Mouse (Mus musculus): ENCODE results near the gene Swi5.

Swi5 gene

GRCm38 (mm10) chr2:32287923-32288367, at the start of gene Swi5:
Gene Swi5, minus strand, starts transcription at chr2:32288075.
- DNase-seq (ENCODE audit: low spot score): peak; percentile 97

GRCm38 (mm10) chr2:32335888-32336287, 48.0 kb upstream of the Swi5 start:
- no peak for DNase-seq (ENCODE audit: low spot score)

GRCm38 (mm10) chr2:32332159-32332558, 44.3 kb upstream of the Swi5 start:
- DNase-seq (ENCODE audit: low spot score): no peak

DNA sequence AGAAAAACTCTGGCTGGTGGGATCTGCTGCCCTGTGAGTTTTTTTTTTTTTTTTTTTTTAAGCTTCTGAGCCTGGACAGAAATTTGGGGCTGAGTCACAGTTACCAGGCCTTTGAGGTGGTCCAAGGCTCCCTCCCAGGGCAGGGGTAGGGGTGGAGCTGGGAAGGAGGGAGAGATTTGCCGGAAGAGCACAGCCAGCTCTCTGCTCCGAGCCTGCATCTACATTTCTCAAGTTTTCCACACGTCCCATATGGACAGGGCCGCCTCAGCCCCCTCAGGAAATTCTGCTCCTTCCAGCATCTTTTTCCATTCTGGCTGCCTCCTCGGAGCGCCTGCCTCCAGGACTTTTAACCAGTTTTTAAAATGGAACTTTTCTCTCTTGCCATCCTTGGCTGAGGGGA, 41.7 kb upstream of the Swi5 start:
- no peak for DNase-seq (ENCODE audit: low spot score)

DNA sequence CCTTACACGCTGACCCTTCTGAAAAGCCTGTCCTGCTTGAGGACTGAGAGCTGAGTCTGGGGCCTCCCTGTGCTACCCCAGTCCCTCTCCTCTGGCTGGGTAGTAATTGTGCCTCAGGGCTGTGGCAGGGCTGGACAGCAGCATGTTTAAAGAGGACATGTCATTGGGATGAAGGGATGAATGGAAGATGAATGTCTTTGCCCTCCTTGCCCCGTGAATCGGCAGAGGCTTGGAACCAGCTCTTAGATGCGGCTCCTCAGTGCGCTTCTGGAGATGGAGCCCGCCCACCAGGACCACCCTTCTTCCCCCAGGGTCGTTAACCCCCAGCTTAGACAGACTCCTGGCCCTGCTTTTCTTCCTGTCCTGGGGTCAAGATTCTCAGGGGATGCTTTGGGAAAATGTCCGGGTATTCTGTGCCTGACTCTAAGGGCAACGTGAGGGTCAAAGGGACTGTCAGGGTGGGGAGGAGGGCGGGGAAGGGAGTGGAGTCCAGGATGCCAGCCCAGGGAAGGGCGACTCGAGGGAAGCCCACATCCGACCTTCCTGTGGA, 41.1 kb upstream of the Swi5 start:
- DNase-seq (ENCODE audit: low spot score): no peak

DNA sequence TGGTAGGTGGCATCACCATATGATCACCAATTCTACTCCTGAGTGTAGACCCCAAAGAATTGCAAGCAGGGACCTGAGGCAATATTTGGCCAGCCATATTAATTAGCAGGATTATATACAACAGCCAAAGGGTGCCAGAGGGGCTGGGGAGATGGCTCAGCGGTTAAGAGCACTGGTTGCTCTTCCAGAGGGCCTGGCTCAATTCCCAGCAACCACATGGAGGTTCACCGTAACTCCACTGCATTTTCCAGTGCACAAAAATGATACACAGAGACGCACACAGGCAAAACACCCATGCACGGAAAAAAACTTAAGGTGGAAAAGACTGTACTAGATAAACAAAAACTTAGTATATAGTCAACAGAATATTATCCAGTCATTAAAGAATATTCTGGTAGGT, 39.3 kb upstream of the Swi5 start:
- DNase-seq (ENCODE audit: low spot score): no peak

DNA sequence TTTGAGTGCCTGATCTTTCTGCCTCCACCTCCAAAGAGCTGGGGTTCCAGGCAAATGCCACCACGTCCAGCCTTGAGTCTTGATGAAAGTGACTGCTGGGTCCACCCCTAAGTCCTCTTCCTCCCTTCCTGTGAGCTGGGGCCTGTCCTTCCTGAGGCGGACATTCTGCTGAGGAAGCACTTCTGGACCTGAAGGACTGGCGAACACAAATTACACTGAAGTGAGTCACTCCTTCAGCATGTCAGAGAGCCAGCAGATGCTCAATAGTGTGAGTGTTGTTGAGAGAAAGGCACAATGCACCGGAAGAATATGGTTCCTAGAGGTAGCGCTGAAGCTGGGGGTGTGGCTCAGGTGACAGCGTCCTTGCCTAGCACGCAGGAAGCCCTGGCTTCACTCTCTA, 37.5 kb upstream of the Swi5 start:
- no peak for DNase-seq (ENCODE audit: low spot score)

DNA sequence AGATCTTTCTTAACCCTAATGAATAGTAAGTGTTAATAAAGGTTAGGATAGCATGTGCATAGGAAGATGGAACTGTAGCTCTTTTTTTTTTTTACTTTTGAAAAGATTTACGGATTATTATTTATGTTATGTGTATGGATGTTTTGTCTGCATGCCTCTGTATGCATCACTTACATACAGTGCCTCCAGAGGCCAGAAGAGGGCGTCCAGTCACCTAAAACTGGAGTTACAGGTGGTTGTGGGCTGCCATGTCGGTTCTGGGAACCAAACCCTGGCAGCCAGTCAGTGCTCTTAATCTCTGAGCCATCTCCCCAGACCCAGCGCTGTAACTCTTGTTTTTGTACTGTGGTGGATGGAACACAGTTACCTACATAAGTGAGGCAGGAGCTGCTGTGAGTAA, 36.4 kb upstream of the Swi5 start:
- no peak for DNase-seq (ENCODE audit: low spot score)

DNA sequence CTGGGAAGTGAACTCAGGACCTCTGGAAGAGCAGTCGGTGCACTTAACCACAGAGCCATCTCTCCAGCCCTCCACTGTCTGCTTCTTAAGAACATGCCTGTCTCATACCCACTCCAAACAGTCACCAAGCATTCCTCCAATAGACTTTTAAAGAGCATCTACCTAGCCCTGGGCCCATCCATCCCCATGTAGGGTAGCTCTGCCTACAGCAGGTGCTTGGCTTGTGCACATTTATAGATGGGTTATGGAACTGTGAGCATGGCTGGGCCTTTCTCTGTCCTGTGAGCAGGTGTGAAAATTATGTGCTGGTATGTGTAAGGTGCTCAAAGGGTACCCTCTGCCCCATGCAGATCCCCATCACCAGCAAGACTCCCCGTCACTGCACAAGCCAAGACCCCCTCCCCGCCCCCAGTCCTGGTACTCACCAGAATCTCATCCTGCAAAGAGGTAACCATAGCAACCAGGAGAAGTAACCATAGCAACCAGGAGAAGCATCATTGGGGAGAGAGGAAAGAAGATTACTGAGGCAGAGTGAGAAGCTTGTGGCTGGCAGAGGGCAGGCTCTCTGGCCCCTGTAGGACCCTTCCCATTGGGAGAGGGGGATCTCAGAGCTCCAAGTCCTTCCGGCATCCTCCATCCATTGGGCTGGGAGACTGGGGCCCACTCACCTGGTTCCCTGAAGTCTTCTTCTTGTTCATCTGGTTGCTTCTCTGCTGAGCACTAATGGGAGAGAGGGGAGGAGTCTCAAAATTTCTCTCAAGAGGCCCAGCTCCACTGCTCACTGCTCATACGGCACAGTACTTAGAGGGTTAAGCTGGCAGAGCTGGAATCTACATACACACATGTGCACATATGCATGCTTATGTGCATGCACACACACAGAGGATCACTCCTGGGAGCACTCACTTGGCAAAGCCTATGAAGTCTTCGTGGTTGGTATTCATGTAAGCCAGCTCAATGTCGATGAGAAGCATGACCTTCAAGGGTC, 35.2 kb upstream of the Swi5 start:
- no peak for DNase-seq (ENCODE audit: low spot score)

GRCm38 (mm10) chr2:32321591-32322298, 33.9 kb upstream of the Swi5 start:
- DNase-seq (ENCODE audit: low spot score): no peak

DNA sequence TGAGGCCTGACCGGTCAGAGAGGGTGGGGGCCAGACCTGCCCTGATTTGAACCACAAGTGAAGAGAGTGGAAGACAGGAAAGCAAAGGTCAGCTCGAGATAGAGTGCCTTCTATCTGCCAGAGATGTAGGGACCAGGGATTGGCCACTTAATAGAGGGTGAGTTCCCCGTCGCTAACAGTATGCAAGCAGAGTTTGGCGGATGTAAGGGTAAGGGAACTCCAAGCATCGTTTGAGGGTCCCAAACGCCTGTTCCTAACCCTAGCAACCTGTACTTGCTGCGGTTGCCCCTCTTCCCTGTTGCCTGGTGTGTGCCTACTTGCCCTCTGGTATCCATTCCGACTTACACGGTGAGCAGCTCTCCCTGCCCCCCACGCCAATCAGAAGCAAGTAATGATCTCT, 32.8 kb upstream of the Swi5 start:
- DNase-seq (ENCODE audit: low spot score): no peak

GRCm38 (mm10) chr2:32319586-32320580, 32.0 kb upstream of the Swi5 start:
- no peak for DNase-seq (ENCODE audit: low spot score)

DNA sequence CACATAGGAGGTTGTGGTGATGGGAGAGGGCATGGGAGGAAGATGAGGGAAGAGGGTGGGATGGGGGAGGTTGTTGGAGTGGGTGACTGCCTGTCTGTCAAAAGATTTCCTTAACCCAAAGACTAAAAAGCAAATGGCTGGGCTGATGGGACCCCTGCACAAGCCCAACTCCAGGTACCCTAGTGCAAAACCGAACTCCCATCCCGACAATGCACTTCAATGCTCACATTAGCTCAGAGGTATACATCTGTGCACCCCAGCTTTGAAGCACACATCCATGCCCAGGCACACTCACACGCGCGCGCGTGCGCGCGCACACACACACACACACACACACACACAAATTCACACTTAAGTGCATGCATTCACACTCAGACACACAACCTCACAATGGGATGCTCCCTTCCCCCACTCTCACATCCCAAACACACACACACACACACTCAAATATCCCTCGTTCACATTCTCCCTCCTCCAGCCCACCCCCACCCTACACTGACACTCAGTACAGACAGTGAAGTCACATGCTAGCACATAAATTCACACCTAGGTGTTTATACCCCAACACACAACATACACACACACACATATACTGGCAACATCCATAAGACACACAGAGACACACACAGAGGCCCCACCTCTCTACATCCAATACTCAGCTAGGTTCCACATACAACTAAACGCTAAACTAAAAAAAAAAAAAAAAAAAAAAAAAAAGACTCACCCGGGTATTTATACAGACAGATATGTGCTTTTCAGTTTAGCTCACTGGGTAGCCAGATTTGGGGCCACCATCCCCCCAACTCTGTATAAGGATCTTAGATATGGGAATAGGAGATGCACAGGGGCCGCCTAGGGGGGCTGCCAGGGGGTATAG, 31.1 kb upstream of the Swi5 start:
- no peak for DNase-seq (ENCODE audit: low spot score)

GRCm38 (mm10) chr2:32317791-32318417, 30.0 kb upstream of the Swi5 start:
- no peak for DNase-seq (ENCODE audit: low spot score)

DNA sequence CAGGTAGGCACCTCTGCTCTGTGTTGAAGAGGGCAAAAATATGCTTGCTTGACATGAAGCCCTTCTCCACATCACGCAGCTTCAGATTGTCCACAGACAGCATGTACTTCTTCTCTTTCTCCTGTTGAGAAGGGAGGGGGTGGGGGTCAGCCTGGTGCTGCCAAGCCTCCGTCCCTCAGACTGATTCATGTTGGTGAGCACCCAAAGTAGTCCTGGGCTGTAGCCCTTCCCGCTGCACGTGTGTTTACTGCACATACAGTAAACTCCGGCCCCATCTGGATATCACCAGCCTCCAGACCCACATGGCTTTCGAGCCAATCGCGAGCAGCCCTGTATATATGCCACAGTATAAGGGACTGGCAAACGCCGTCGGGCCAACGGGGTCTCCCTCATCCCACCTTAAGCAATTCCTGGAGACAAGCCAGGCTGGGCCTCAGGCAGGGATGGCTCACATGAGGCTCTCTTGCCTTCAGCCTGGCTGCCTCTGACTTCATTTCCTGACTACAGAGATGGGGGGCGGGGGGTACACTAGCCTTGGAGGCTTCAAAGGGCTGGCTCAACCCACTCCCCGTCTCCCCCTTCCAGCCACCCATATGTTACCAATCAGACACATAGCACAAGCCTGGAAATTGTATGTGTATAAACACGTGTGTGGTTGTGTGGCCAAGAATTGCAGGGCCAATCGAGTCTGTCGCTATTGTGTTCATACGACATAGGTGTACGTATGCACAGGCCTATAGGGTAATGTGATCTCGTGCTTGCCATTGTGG, 29.2 kb upstream of the Swi5 start:
- DNase-seq (ENCODE audit: low spot score): no peak

DNA sequence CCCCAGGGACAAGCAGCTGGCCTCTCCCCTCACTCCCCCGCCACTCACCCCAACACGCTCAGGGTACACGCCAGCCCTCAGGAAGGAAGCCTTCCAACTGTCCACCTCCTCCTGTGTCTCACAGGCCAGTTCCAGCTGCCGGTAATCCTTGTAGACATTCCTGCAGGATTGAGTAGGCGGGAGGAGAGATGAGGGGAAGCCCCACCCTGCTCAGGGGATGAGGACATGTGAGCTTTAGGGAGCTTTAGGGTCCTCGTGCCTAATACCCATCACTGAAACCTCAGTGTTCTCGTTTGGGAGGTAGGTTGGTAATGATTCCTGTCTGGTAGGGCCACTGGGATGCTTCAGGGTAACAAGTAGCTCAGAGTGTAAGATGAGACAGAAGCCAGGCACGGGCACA, 27.9 kb upstream of the Swi5 start:
- DNase-seq (ENCODE audit: low spot score): no peak

DNA sequence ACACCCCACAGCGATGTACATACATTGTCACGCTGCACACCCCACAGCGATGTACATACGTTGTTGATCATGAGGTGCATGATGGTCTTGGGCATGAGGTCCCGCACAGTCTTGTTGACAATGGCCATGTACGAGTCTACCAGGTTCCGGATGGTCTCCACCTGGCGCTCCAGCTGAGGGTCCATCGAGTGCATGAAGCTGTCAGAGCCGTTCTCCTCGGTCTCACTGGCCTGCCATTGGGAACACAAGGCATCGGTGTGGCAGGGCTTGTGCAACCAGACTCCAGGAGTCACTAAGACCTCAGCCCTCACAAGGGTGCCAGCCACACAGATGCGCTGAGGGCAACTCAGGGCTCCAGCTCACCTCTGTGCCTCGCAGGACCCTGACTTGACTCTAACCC, 27.0 kb upstream of the Swi5 start:
- DNase-seq (ENCODE audit: low spot score): no peak

DNA sequence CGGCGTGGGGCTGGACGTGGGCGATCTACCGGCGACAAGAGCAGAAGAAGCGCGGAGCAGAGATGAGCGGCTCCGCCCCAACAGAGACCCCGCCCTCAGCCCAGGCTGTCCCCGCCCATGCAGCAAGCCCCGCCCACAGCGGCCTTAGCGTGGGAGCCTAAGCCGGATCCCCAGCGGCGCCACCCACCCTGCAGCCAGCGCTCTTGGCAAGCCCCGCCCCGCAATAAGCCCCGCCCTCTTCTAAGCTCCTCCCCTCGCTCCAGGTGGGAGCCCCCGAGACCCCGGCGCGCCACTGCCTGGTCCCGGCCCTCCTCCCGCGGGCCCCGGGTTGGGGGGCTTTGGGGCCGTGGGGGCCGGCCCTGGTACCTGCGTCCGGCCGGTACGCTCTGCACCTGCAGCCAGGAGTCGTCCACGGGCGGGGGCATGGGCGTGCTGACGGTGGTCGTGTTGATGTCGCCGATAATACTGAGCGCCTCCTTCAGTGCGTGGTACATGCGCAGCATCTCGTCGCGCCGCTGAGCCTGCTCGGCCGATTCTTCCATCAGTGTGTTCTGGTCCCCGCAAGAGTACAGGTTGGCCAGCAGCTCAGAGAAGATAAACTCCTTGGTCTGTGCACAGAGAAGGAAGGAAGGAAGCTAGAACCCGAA, 24.6 kb upstream of the Swi5 start:
- peak; percentile 79 for DNase-seq (ENCODE audit: low spot score)
